Mouse (Mus musculus) splenic B cell, adult 2 months (primary cell): ENCODE results near the gene 9030025P20Rik.
"Not testable (repeated sequence)": the region's sequence is repeated elsewhere in the genome, so short reads cannot be mapped to it uniquely, and the experiment has no call there.

Source experiments
- DNase-seq: peaks from one replicate; pipeline ENCODE4 v3.0.0-alpha.2; 2011; ENCODE audit warnings: low read depth, low spot score
- H3K27me3 ChIP-seq: 2 replicates; pipeline ENCODE4 v1.6.1; 2012; ENCODE audit warnings: mild to moderate bottlenecking, low read length, moderate library complexity, mixed read lengths; ENCODE audit not compliant: control insufficient read depth, poor library complexity, insufficient read depth, severe bottlenecking
- H3K36me3 ChIP-seq: 2 replicates; pipeline ENCODE4 v1.6.1; 2012; ENCODE audit warnings: mild to moderate bottlenecking, low read length, moderate library complexity, mixed read lengths; ENCODE audit not compliant: control insufficient read depth, poor library complexity, insufficient read depth, severe bottlenecking

The 9030025P20Rik gene

GRCm38 (mm10) chr17:15023878-15024492, 45.7 kb downstream of the 9030025P20Rik start:
- not testable (repeated sequence) for DNase-seq, H3K36me3 ChIP-seq, H3K27me3 ChIP-seq

- not testable (repeated sequence) for DNase-seq, H3K36me3 ChIP-seq, H3K27me3 ChIP-seq
These were observed 46.4 kb downstream of the 9030025P20Rik start for GRCm38 (mm10) chr17:15024502-15025193.

GRCm38 (mm10) chr17:15025513-15025912, 47.2 kb downstream of the 9030025P20Rik start:
- DNase-seq, H3K36me3 ChIP-seq: not testable (repeated sequence)

GRCm38 (mm10) chr17:15031414-15031813, 53.1 kb downstream of the 9030025P20Rik start:
- H3K36me3 ChIP-seq, DNase-seq, H3K27me3 ChIP-seq: not testable (repeated sequence)

More at GRCm38 (mm10) chr17:15025513-15025912, 47.2 kb downstream of the 9030025P20Rik start:
- H3K27me3 ChIP-seq, result not testable (repeated sequence)

GRCm38 (mm10) chr17:15040455-15040854, 62.2 kb downstream of the 9030025P20Rik start:
- DNase-seq, H3K36me3 ChIP-seq, H3K27me3 ChIP-seq: not testable (repeated sequence)
